24 mouse cellular contexts compared by ENCODE assay signal in genomic region chr5:147949881-147950280, GRCm38 (mm10). TPM values are rescaled to one million over a fixed set of nuclear protein-coding genes. Genes with fewer than 3 reads are reported as not detected.
DNase-seq lines count a peak whose midpoint lies in the region; ATAC-seq lines count a peak whose summit lies in the region.
"Had no signal": no experiment of that assay in that cellular context is flagged by ENCODE, and none has a peak within 500 bp of the region (broad histone marks: within the 10 kb centered on the region; RNA-seq: fewer than 3 reads in every experiment).

No protein-coding gene starts in this region.

- DNase-seq in neural tube, embryonic 10.5 days (ENCODE audit: extremely low spot score, low spot score), result no peak
- no peak for DNase-seq in hindbrain, embryonic 14.5 days (ENCODE audit: low spot score)
- DNase-seq in midbrain, embryonic 14.5 days, result peak; percentile 42
- no peak for DNase-seq in B cell, adult 2 months
- DNase-seq in cerebellum, adult 11-12 months, result no peak
- DNase-seq: adrenal gland, postnatal 36 days; cerebellum, adult 9-11 months; kidney, adult 2 months; left cerebral cortex, postnatal 4 days; lung, embryonic 14.5 days; lung, postnatal 36 days; right cerebral cortex, postnatal 25 days; spleen, adult 18-20 months had no signal

- 59% methylated on average over 14 of the region's 14 CpGs for WGBS in neural tube, embryonic 12.5 days
- 55% methylated on average over 14 of the region's 14 CpGs for WGBS in hindbrain, embryonic 14.5 days
- 47% methylated on average over 14 of the region's 14 CpGs for WGBS in midbrain, embryonic 14.5 days
- 44% methylated on average over 14 of the region's 14 CpGs for WGBS in neural tube, embryonic 15.5 days
- WGBS in heart, embryonic 12.5 days, result 78% methylated on average over 14 of the region's 14 CpGs

- no peaks in the 10 kb centered on the region for H3K9me3 ChIP-seq in neural tube, embryonic 12.5 days
- no peaks in the 10 kb centered on the region for H3K9me3 ChIP-seq in hindbrain, embryonic 14.5 days (ENCODE audit: control insufficient read depth, low read length)
- no peaks in the 10 kb centered on the region for H3K9me3 ChIP-seq in midbrain, embryonic 14.5 days (ENCODE audit: control insufficient read depth, low read length)
- no peaks in the 10 kb centered on the region for H3K9me3 ChIP-seq in neural tube, embryonic 15.5 days (replicated peaks)
- H3K9me3 ChIP-seq in heart, embryonic 12.5 days (replicated peaks), result no peaks in the 10 kb centered on the region
- H3K9me3 ChIP-seq: embryonic facial prominence, embryonic 12.5 days; heart, embryonic 13.5 days; limb, embryonic 15.5 days had no signal

- H3K27me3 ChIP-seq in neural tube, embryonic 12.5 days (replicated peaks), result no peaks in the 10 kb centered on the region
- no peaks in the 10 kb centered on the region for H3K27me3 ChIP-seq in hindbrain, embryonic 14.5 days (ENCODE audit: control insufficient read depth, insufficient read depth, low read length)
- H3K27me3 ChIP-seq in midbrain, embryonic 14.5 days (ENCODE audit: control insufficient read depth, insufficient read depth, low read length), result no peaks in the 10 kb centered on the region
- H3K27me3 ChIP-seq in neural tube, embryonic 15.5 days (replicated peaks), result no peaks in the 10 kb centered on the region
- peaks cover 2% of the 10 kb centered on the region; the same call in 1 of the 2 replicates for H3K27me3 ChIP-seq in heart, embryonic 12.5 days (replicated peaks)
- H3K27me3 ChIP-seq: CH12.LX; embryonic facial prominence, embryonic 12.5 days; limb, embryonic 15.5 days had no signal

- peak overlapping the region; percentile 64; the same call in 1 of the 2 replicates for H3K27ac ChIP-seq in neural tube, embryonic 12.5 days
- H3K27ac ChIP-seq in hindbrain, embryonic 14.5 days, result peak overlapping the region; percentile 69
- H3K27ac ChIP-seq in midbrain, embryonic 14.5 days (replicated peaks; ENCODE audit: low read depth, low read length), result peak overlapping the region; percentile 63
- peak overlapping the region; percentile 70 for H3K27ac ChIP-seq in neural tube, embryonic 15.5 days (replicated peaks)
- H3K27ac ChIP-seq in heart, embryonic 12.5 days (ENCODE audit: poor library complexity, severe bottlenecking), result no peak overlapping the region
- H3K27ac ChIP-seq: embryonic facial prominence, embryonic 12.5 days; heart, embryonic 13.5 days; kidney, postnatal 0 days; limb, embryonic 15.5 days; liver, embryonic 14.5 days had no signal

- no peak overlapping the region for H3K9ac ChIP-seq in neural tube, embryonic 12.5 days
- H3K9ac ChIP-seq in hindbrain, embryonic 14.5 days, result no peak overlapping the region
- no peak overlapping the region for H3K9ac ChIP-seq in midbrain, embryonic 14.5 days (replicated peaks; ENCODE audit: low read length)
- H3K9ac ChIP-seq in neural tube, embryonic 15.5 days (replicated peaks), result no peak overlapping the region
- H3K9ac ChIP-seq in heart, embryonic 12.5 days, result no peak overlapping the region
- H3K9ac ChIP-seq: embryonic facial prominence, embryonic 12.5 days; heart, embryonic 13.5 days; limb, embryonic 15.5 days; liver, embryonic 14.5 days; lung, embryonic 14.5 days had no signal

- H3K4me1 ChIP-seq in neural tube, embryonic 12.5 days, result no peaks in the 10 kb centered on the region
- H3K4me1 ChIP-seq in hindbrain, embryonic 14.5 days (replicated peaks; ENCODE audit: control insufficient read depth, insufficient read depth, low read length), result no peaks in the 10 kb centered on the region
- H3K4me1 ChIP-seq in midbrain, embryonic 14.5 days (ENCODE audit: control insufficient read depth, insufficient read depth, low read length), result no peaks in the 10 kb centered on the region
- H3K4me1 ChIP-seq in neural tube, embryonic 15.5 days, result peaks cover 8% of the 10 kb centered on the region; the same call in 1 of the 2 replicates
- H3K4me1 ChIP-seq in heart, embryonic 12.5 days (replicated peaks), result no peaks in the 10 kb centered on the region
- H3K4me1 ChIP-seq: embryonic facial prominence, embryonic 12.5 days; heart, embryonic 13.5 days; limb, embryonic 15.5 days; megakaryocyte, embryonic 14.5 days had no signal

- no peak overlapping the region for H3K4me3 ChIP-seq in neural tube, embryonic 12.5 days
- H3K4me3 ChIP-seq in hindbrain, embryonic 14.5 days (replicated peaks; ENCODE audit: low read length), result no peak overlapping the region
- no peak overlapping the region for H3K4me3 ChIP-seq in midbrain, embryonic 14.5 days (replicated peaks; ENCODE audit: low read depth, low read length)
- 0 out of 2 replicates have a peak overlapping the region, but pooled peaks have one; percentile 5 for H3K4me3 ChIP-seq in neural tube, embryonic 15.5 days (replicated peaks)
- H3K4me3 ChIP-seq in heart, embryonic 12.5 days, result no peak overlapping the region
- H3K4me3 ChIP-seq: embryonic facial prominence, embryonic 12.5 days; heart, embryonic 13.5 days; limb, embryonic 15.5 days; megakaryocyte, embryonic 14.5 days; myocyte had no signal

- ATAC-seq in neural tube, embryonic 12.5 days (ENCODE audit: low FRiP score, low read depth), result 0 out of 2 replicates have a peak, but pooled peaks have one; percentile 21
- no peak for ATAC-seq in hindbrain, embryonic 14.5 days (ENCODE audit: low FRiP score)
- no peak for ATAC-seq in midbrain, embryonic 14.5 days (ENCODE audit: low FRiP score, low TSS enrichment)
- ATAC-seq in neural tube, embryonic 15.5 days (ENCODE audit: low FRiP score), result no peak
- no peak for ATAC-seq in heart, embryonic 12.5 days (ENCODE audit: insufficient number of reproducible peaks, low FRiP score)

- H3K4me2 ChIP-seq in neural tube, embryonic 12.5 days (replicated peaks), result no peak overlapping the region; the same call in 1 of the 2 replicates
- H3K4me2 ChIP-seq in hindbrain, embryonic 14.5 days (replicated peaks), result peak overlapping the region; percentile 28
- H3K4me2 ChIP-seq in midbrain, embryonic 14.5 days (ENCODE audit: low read length), result no peak overlapping the region
- H3K4me2 ChIP-seq in neural tube, embryonic 15.5 days, result peak overlapping the region; percentile 38
- no peak overlapping the region for H3K4me2 ChIP-seq in heart, embryonic 12.5 days
- H3K4me2 ChIP-seq: embryonic facial prominence, embryonic 12.5 days; heart, embryonic 13.5 days; limb, embryonic 15.5 days; lung, embryonic 14.5 days had no signal

- H3K36me3 ChIP-seq in neural tube, embryonic 12.5 days, result no peaks in the 10 kb centered on the region
- H3K36me3 ChIP-seq in hindbrain, embryonic 14.5 days (replicated peaks; ENCODE audit: control insufficient read depth, insufficient read depth), result no peaks in the 10 kb centered on the region
- no peaks in the 10 kb centered on the region for H3K36me3 ChIP-seq in midbrain, embryonic 14.5 days (ENCODE audit: control insufficient read depth, insufficient read depth, low read length)
- no peaks in the 10 kb centered on the region for H3K36me3 ChIP-seq in neural tube, embryonic 15.5 days
- no peaks in the 10 kb centered on the region for H3K36me3 ChIP-seq in heart, embryonic 12.5 days
- H3K36me3 ChIP-seq: embryonic facial prominence, embryonic 12.5 days; heart, embryonic 13.5 days; limb, embryonic 15.5 days had no signal

RNA-seq across cellular contexts. Expression of gene Mtus2, which starts 7.2 kb away (rescaled TPM):
- 53.5 and 54.9 TPM in 2 replicates for polyA plus RNA-seq in neural tube, embryonic 12.5 days (2016; fragmentation: Nextera tagmentation; extraction: Ambion mirVana)
- polyA plus RNA-seq in hindbrain, embryonic 14.5 days (2014; fragmentation: Nextera tagmentation; extraction: Ambion mirVana), result 42.0 and 49.4 TPM in 2 replicates
- 46.8 and 51.4 TPM in 2 replicates for polyA plus RNA-seq in midbrain, embryonic 14.5 days (2014; fragmentation: Nextera tagmentation; extraction: Ambion mirVana)
- polyA plus RNA-seq in neural tube, embryonic 15.5 days (2015; fragmentation: Nextera tagmentation; extraction: Ambion mirVana), result 35.9 and 39.2 TPM in 2 replicates
- polyA plus RNA-seq in heart, embryonic 12.5 days (2016; fragmentation: Nextera tagmentation; extraction: Ambion mirVana), result 103 and 104 TPM in 2 replicates

RNA-seq across cellular contexts. Expression of gene Slc46a3, which starts 55.3 kb away (rescaled TPM):
- polyA plus RNA-seq in neural tube, embryonic 12.5 days (2016; fragmentation: Nextera tagmentation; extraction: Ambion mirVana), result 4.0 and 4.3 TPM in 2 replicates
- 5.3 and 5.5 TPM in 2 replicates for polyA plus RNA-seq in hindbrain, embryonic 14.5 days (2014; fragmentation: Nextera tagmentation; extraction: Ambion mirVana)
- polyA plus RNA-seq in midbrain, embryonic 14.5 days (2014; fragmentation: Nextera tagmentation; extraction: Ambion mirVana), result 2.9 and 4.6 TPM in 2 replicates
- 5.1 and 5.5 TPM in 2 replicates for polyA plus RNA-seq in neural tube, embryonic 15.5 days (2015; fragmentation: Nextera tagmentation; extraction: Ambion mirVana)
- polyA plus RNA-seq in heart, embryonic 12.5 days (2016; fragmentation: Nextera tagmentation; extraction: Ambion mirVana), result 2.7 and 2.8 TPM in 2 replicates

Comparison
In these comparisons a context has a peak if more than half of its experiments do, and no peak if none do; other contexts are left out.
1. H3K4me2 ChIP-seq: peak in hindbrain, embryonic 14.5 days (single experiment) and neural tube, embryonic 15.5 days (single experiment); none in neural tube, embryonic 12.5 days (single experiment), midbrain, embryonic 14.5 days (single experiment) and heart, embryonic 12.5 days (single experiment).